Comparison of ENCODE assay signal across 17 mouse cellular contexts in genomic region chr2:69471837-69472236, GRCm38 (mm10).
A peak's percentile ranks its signal among the peaks of the same experiment; 100 is the strongest.
DNase-seq lines count a peak whose midpoint lies in the region; ATAC-seq and TF ChIP-seq lines count a peak whose summit lies in the region.
"Had no signal": no experiment of that assay in that cellular context is flagged by ENCODE, and none has a peak within 500 bp of the region (broad histone marks: within the 10 kb centered on the region; RNA-seq: fewer than 3 reads in every experiment).

No protein-coding gene starts in this region.

- H3K9ac ChIP-seq in embryonic facial prominence, embryonic 14.5 days (ENCODE audit: low read depth, low read length): no peak overlapping the region
- H3K9ac ChIP-seq in lung, embryonic 15.5 days: no peak overlapping the region
- H3K9ac ChIP-seq: intestine, embryonic 15.5 days; midbrain, embryonic 15.5 days; neural tube, embryonic 13.5 days had no signal

- H3K4me3 ChIP-seq in embryonic facial prominence, embryonic 14.5 days (ENCODE audit: low read depth, low read length): no peak overlapping the region
- no peak overlapping the region for H3K4me3 ChIP-seq in embryonic facial prominence, embryonic 10.5 days
- no peak overlapping the region for H3K4me3 ChIP-seq in left cerebral cortex, adult 2 months
- no peak overlapping the region for H3K4me3 ChIP-seq in lung, embryonic 15.5 days
- H3K4me3 ChIP-seq in cerebellum, adult 2 months (replicated peaks; ENCODE audit: insufficient read depth, low read depth, low read length): no peak overlapping the region
- H3K4me3 ChIP-seq: intestine, embryonic 15.5 days; midbrain, embryonic 15.5 days; neural tube, embryonic 13.5 days had no signal

- no peak overlapping the region for H3K4me2 ChIP-seq in embryonic facial prominence, embryonic 14.5 days (ENCODE audit: low read depth, low read length)
- no peak overlapping the region; the same call in 1 of the 2 replicates for H3K4me2 ChIP-seq in lung, embryonic 15.5 days
- H3K4me2 ChIP-seq: intestine, embryonic 15.5 days; midbrain, embryonic 15.5 days; neural tube, embryonic 13.5 days had no signal

- no peak overlapping the region for H3K27ac ChIP-seq in embryonic facial prominence, embryonic 14.5 days (replicated peaks; ENCODE audit: low read depth, low read length)
- no peak overlapping the region for H3K27ac ChIP-seq in embryonic facial prominence, embryonic 10.5 days (replicated peaks)
- no peak overlapping the region for H3K27ac ChIP-seq in left cerebral cortex, adult 2 months
- no peak overlapping the region for H3K27ac ChIP-seq in lung, embryonic 15.5 days
- H3K27ac ChIP-seq in cerebellum, adult 2 months (ENCODE audit: insufficient read depth, low read length): no peak overlapping the region
- H3K27ac ChIP-seq: intestine, embryonic 15.5 days; midbrain, embryonic 15.5 days; neural tube, embryonic 13.5 days had no signal

- H3K9me3 ChIP-seq in embryonic facial prominence, embryonic 14.5 days (ENCODE audit: control insufficient read depth, low read length): no peaks in the 10 kb centered on the region
- no peaks in the 10 kb centered on the region for H3K9me3 ChIP-seq in embryonic facial prominence, embryonic 10.5 days
- H3K9me3 ChIP-seq in lung, embryonic 15.5 days: no peaks in the 10 kb centered on the region
- H3K9me3 ChIP-seq: G1E; intestine, embryonic 15.5 days; midbrain, embryonic 15.5 days; neural tube, embryonic 13.5 days had no signal

- no peaks in the 10 kb centered on the region for H3K27me3 ChIP-seq in embryonic facial prominence, embryonic 14.5 days (replicated peaks; ENCODE audit: control insufficient read depth, insufficient read depth, low read length)
- H3K27me3 ChIP-seq in embryonic facial prominence, embryonic 10.5 days (replicated peaks; ENCODE audit: low read depth, poor library complexity, severe bottlenecking): no peaks in the 10 kb centered on the region
- H3K27me3 ChIP-seq in lung, embryonic 15.5 days: no peaks in the 10 kb centered on the region
- no peaks in the 10 kb centered on the region for H3K27me3 ChIP-seq in cerebellum, adult 2 months (ENCODE audit: control insufficient read depth, insufficient read depth, low read length)
- H3K27me3 ChIP-seq: intestine, embryonic 15.5 days; midbrain, embryonic 15.5 days; neural tube, embryonic 13.5 days had no signal

- TF ChIP-seq CTCF in left cerebral cortex, adult 2 months (IDR thresholded peaks at IDR 0.05): peak; percentile 22; the same call in 1 of the 2 replicates
- no peak for TF ChIP-seq CTCF in cerebellum, adult 2 months (IDR thresholded peaks at IDR 0.05; ENCODE audit: borderline replicate concordance, insufficient read depth, low read depth, low read length)

- H3K36me3 ChIP-seq in embryonic facial prominence, embryonic 14.5 days (ENCODE audit: control insufficient read depth, insufficient read depth, low read length): no peaks in the 10 kb centered on the region
- 0 out of 2 replicates have a peak, but pooled peaks cover 3% of the 10 kb centered on the region for H3K36me3 ChIP-seq in embryonic facial prominence, embryonic 10.5 days (replicated peaks)
- no peaks in the 10 kb centered on the region for H3K36me3 ChIP-seq in lung, embryonic 15.5 days
- H3K36me3 ChIP-seq: G1E; intestine, embryonic 15.5 days; midbrain, embryonic 15.5 days; neural tube, embryonic 13.5 days had no signal

- TF ChIP-seq POLR2A in cerebellum, adult 2 months (IDR thresholded peaks at IDR 0.05; ENCODE audit: borderline replicate concordance, insufficient read depth, low read length): no peak

- peak; percentile 59 for DNase-seq in embryonic facial prominence, embryonic 14.5 days (ENCODE audit: low spot score)
- DNase-seq in embryonic facial prominence, embryonic 10.5 days (ENCODE audit: low spot score): no peak
- no peak for DNase-seq in left cerebral cortex, adult 2 months (ENCODE audit: extremely low spot score in 1 of 2, low spot score in 2 of 2)
- no peak for DNase-seq in left cerebral cortex, adult 9 months (ENCODE audit: low spot score in 2 of 2)
- DNase-seq in 416B (ENCODE audit: low read depth): peak; percentile 44
- DNase-seq in adrenal gland, adult 8-10 months: no peak
- no peak for DNase-seq in cerebellum, adult 2 months
- DNase-seq: B cell, adult 2 months; cerebellum, adult 9-11 months; heart, adult 18-20 months; heart, postnatal 4 days had no signal

- 85% methylated on average over 4 of the region's 4 CpGs for WGBS in embryonic facial prominence, embryonic 14.5 days
- WGBS in embryonic facial prominence, embryonic 10.5 days: 91% methylated on average over 4 of the region's 4 CpGs
- 54% methylated on average over 4 of the region's 4 CpGs for WGBS in lung, embryonic 15.5 days
- WGBS in cerebellum, adult 2 months: 95% methylated on average over 4 of the region's 4 CpGs

- no peak for ATAC-seq in embryonic facial prominence, embryonic 14.5 days (ENCODE audit: low read depth)
- ATAC-seq in lung, embryonic 15.5 days (ENCODE audit: borderline replicate concordance, extremely low read depth, low FRiP score, low TSS enrichment): peak; percentile 77
- ATAC-seq: activated CD4-positive, CD25-positive, alpha-beta regulatory T cell, adult 4 months; intestine, embryonic 15.5 days; midbrain, embryonic 15.5 days had no signal

- H3K4me1 ChIP-seq in embryonic facial prominence, embryonic 14.5 days (ENCODE audit: control insufficient read depth, insufficient read depth, low read length): no peaks in the 10 kb centered on the region
- no peaks in the 10 kb centered on the region for H3K4me1 ChIP-seq in embryonic facial prominence, embryonic 10.5 days
- peaks cover 8% of the 10 kb centered on the region; the same call in 1 of the 2 replicates for H3K4me1 ChIP-seq in lung, embryonic 15.5 days
- H3K4me1 ChIP-seq in cerebellum, adult 2 months (ENCODE audit: control insufficient read depth, insufficient read depth, low read length): no peaks in the 10 kb centered on the region
- H3K4me1 ChIP-seq: intestine, embryonic 15.5 days; midbrain, embryonic 15.5 days; neural tube, embryonic 13.5 days had no signal

- intact Hi-C loops in left cerebral cortex, adult 2 months (cut with DNase I): no loop called here

Comparison
In these comparisons a context has a peak if more than half of its experiments do, and no peak if none do; other contexts are left out.
1. DNase-seq: peak in embryonic facial prominence, embryonic 14.5 days (single experiment) and 416B (single experiment); none in embryonic facial prominence, embryonic 10.5 days (single experiment), left cerebral cortex, adult 2 months (0 of 2), left cerebral cortex, adult 9 months (0 of 2), adrenal gland, adult 8-10 months (single experiment) and cerebellum, adult 2 months (0 of 2).